In the genomic region with DNA sequence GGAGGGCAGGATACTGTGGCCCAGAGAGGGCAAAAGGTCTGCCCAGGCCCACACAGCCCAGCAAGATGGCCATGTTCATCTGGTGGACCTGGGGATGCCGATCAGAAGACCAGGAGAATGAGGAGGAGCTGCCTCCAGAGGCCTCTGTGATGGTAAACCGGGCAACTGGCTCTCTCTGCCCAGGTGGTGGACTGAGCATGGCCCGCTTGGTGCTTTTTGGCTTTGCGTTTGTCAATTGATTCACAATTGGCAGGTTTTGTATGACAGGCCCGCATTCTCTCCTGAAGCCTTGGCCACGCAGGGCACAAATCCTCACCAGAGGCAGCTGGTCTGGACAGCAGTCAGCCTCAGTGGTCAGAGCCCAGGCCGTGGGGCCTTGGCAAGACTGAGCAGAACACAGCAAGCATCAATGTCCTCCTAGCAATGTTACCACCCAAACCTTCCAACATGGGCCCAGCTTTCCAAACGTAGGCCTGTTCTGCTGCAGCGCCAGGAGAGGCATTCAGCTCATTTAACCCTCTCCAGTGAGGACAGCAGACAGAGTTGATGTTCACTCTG, we compare ENCODE assay signal across 14 mouse cellular contexts. TPM values are rescaled to one million over a fixed set of nuclear protein-coding genes. Genes with fewer than 3 reads are reported as not detected.
DNase-seq lines count a peak whose midpoint lies in the region; ATAC-seq lines count a peak whose summit lies in the region.
"Had no signal": no experiment of that assay in that cellular context is flagged by ENCODE, and none has a peak within 500 bp of the region (broad histone marks: within the 10 kb centered on the region; RNA-seq: fewer than 3 reads in every experiment).

No protein-coding gene starts in this region.

- peaks cover 32% of the 10 kb centered on the region for H3K4me1 ChIP-seq in lung, embryonic 16.5 days (replicated peaks; ENCODE audit: control insufficient read depth, insufficient read depth, low read length)
- H3K4me1 ChIP-seq in hindbrain, embryonic 16.5 days (ENCODE audit: control insufficient read depth, insufficient read depth, low read depth, low read length) = peaks cover 34% of the 10 kb centered on the region
- H3K4me1 ChIP-seq in neural tube, embryonic 15.5 days = peaks cover 39% of the 10 kb centered on the region

- ATAC-seq in lung, embryonic 16.5 days (ENCODE audit: low read depth) = no peak
- ATAC-seq in hindbrain, embryonic 16.5 days = no peak
- no peak for ATAC-seq in neural tube, embryonic 15.5 days (ENCODE audit: low FRiP score)
- no peak for ATAC-seq in erythroid progenitor cell, adult 5-6 weeks (replicated peaks; ENCODE audit: low FRiP score, poor library complexity, severe bottlenecking)

- 77% methylated on average over 9 of the region's 9 CpGs for WGBS in lung, embryonic 16.5 days
- 80% methylated on average over 9 of the region's 9 CpGs for WGBS in hindbrain, embryonic 16.5 days
- WGBS in neural tube, embryonic 15.5 days = 81% methylated on average over 9 of the region's 9 CpGs

- intact Hi-C loops in heart, postnatal 14 days (cut with DNase I) = no loop called here

- H3K36me3 ChIP-seq in lung, embryonic 16.5 days (ENCODE audit: control insufficient read depth, insufficient read depth, low read length) = no peaks in the 10 kb centered on the region; the same call in 1 of the 2 replicates
- H3K36me3 ChIP-seq in hindbrain, embryonic 16.5 days (ENCODE audit: control insufficient read depth, insufficient read depth, low read length) = peaks cover under 1% of the 10 kb centered on the region; the same call in 1 of the 2 replicates
- H3K36me3 ChIP-seq in neural tube, embryonic 15.5 days = peaks cover under 1% of the 10 kb centered on the region; the same call in 1 of the 2 replicates

- H3K27me3 ChIP-seq in lung, embryonic 16.5 days (ENCODE audit: control insufficient read depth, insufficient read depth, low read depth, low read length) = no peaks in the 10 kb centered on the region
- no peaks in the 10 kb centered on the region for H3K27me3 ChIP-seq in hindbrain, embryonic 16.5 days (replicated peaks; ENCODE audit: control insufficient read depth, insufficient read depth, low read length)
- no peaks in the 10 kb centered on the region for H3K27me3 ChIP-seq in neural tube, embryonic 15.5 days (replicated peaks)

- H3K4me3 ChIP-seq in lung, embryonic 16.5 days (ENCODE audit: low read length) = no peak overlapping the region
- no peak overlapping the region for H3K4me3 ChIP-seq in hindbrain, embryonic 16.5 days (ENCODE audit: low read length)
- no peak overlapping the region for H3K4me3 ChIP-seq in neural tube, embryonic 15.5 days (replicated peaks)

- peak; percentile 93 for DNase-seq in heart, adult 11 months
- DNase-seq in heart, postnatal 14 days = no peak
- no peak for DNase-seq in lung, postnatal 25 days (ENCODE audit: low spot score)
- DNase-seq in kidney, adult 9 months = no peak
- DNase-seq: adrenal gland, postnatal 36 days; cerebellum, adult 9-10 months; heart, adult 18-20 months; kidney, adult 18-20 months; liver had no signal

- H3K9me3 ChIP-seq in lung, embryonic 16.5 days (ENCODE audit: control insufficient read depth, low read length) = no peaks in the 10 kb centered on the region
- no peaks in the 10 kb centered on the region for H3K9me3 ChIP-seq in hindbrain, embryonic 16.5 days (ENCODE audit: control insufficient read depth, low read length)
- no peaks in the 10 kb centered on the region for H3K9me3 ChIP-seq in neural tube, embryonic 15.5 days (replicated peaks)

- no peak overlapping the region for H3K4me2 ChIP-seq in lung, embryonic 16.5 days (ENCODE audit: low read depth, low read length)
- H3K4me2 ChIP-seq in hindbrain, embryonic 16.5 days (ENCODE audit: low read length) = no peak overlapping the region
- H3K4me2 ChIP-seq in neural tube, embryonic 15.5 days = 0 out of 2 replicates have a peak overlapping the region, but pooled peaks have one; percentile 92

- H3K9ac ChIP-seq in lung, embryonic 16.5 days (ENCODE audit: low read length) = peak overlapping the region; percentile 99; the same call in 1 of the 2 replicates
- H3K9ac ChIP-seq in hindbrain, embryonic 16.5 days (ENCODE audit: low read depth, low read length) = 0 out of 2 replicates have a peak overlapping the region, but pooled peaks have one; percentile 4
- H3K9ac ChIP-seq in neural tube, embryonic 15.5 days (replicated peaks) = no peak overlapping the region; the same call in 1 of the 2 replicates

- no peak overlapping the region for H3K27ac ChIP-seq in lung, embryonic 16.5 days (ENCODE audit: low read length)
- H3K27ac ChIP-seq in hindbrain, embryonic 16.5 days (ENCODE audit: low read depth, low read length) = no peak overlapping the region
- no peak overlapping the region for H3K27ac ChIP-seq in neural tube, embryonic 15.5 days (replicated peaks)
- H3K27ac ChIP-seq: macrophage had no signal

RNA-seq across cellular contexts. Expression of a gene that starts 12.3 kb away (rescaled TPM):
- 10 to 100 TPM; 62.3 to 67.3 TPM for total RNA-seq in heart, postnatal 14 days (2021)
- polyA plus RNA-seq in lung, embryonic 16.5 days (2015; fragmentation: Nextera tagmentation; extraction: Ambion mirVana) = 54.7 and 58.0 TPM in 2 replicates
- 132 and 147 TPM in 2 replicates for polyA plus RNA-seq in hindbrain, embryonic 16.5 days (2015; fragmentation: Nextera tagmentation; extraction: Ambion mirVana)
- polyA plus RNA-seq in neural tube, embryonic 15.5 days (2015; fragmentation: Nextera tagmentation; extraction: Ambion mirVana) = 178 and 216 TPM in 2 replicates
- total RNA-seq in erythroid progenitor cell, adult 5-6 weeks (2015; ENCODE audit: low replicate concordance) = 6.8 and 18.9 TPM in 2 replicates
- total RNA-seq in erythroid progenitor cell, adult 5-6 weeks (2017; ENCODE audit: low replicate concordance) = 2.1 and 2.9 TPM in 2 replicates

RNA-seq across cellular contexts. Expression of a gene that starts 39.7 kb away (rescaled TPM):
- total RNA-seq in heart, postnatal 14 days (2021) = 10 to 100 TPM; 52.8 to 55.6 TPM
- 71.1 and 78.2 TPM in 2 replicates for polyA plus RNA-seq in lung, embryonic 16.5 days (2015; fragmentation: Nextera tagmentation; extraction: Ambion mirVana)
- polyA plus RNA-seq in hindbrain, embryonic 16.5 days (2015; fragmentation: Nextera tagmentation; extraction: Ambion mirVana) = 42.4 and 54.9 TPM in 2 replicates
- 43.1 and 46.3 TPM in 2 replicates for polyA plus RNA-seq in neural tube, embryonic 15.5 days (2015; fragmentation: Nextera tagmentation; extraction: Ambion mirVana)
- total RNA-seq in erythroid progenitor cell, adult 5-6 weeks (2015; ENCODE audit: low replicate concordance) = 0.84 and 3.6 TPM in 2 replicates
- 0.39 TPM in 1 of 2 replicates, not detected in the other for total RNA-seq in erythroid progenitor cell, adult 5-6 weeks (2017; ENCODE audit: low replicate concordance)
